In the genomic region with DNA sequence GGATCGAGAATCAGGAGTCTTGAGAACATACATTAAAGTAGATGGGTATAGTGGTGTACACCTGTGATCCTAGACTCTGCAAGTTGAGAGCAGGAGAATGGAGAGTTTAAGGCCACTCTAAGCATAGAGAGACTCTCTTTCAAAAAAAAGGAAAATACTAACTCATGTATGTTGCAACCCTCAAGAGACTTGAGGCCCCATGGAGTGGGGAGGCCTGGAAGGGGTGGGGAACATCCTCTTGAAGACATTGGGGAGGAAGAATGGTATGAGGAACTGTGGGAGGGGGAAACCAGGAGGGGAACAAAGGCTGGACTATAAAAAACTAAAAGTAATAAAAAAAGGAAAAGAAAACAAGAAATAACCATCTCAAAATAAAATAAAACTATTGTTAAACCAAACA, we compare ENCODE assay signal across 25 mouse cellular contexts. TPM values are rescaled to one million over a fixed set of nuclear protein-coding genes. Genes with fewer than 3 reads are reported as not detected.
"Had no signal": no experiment of that assay in that cellular context is flagged by ENCODE, and none has a peak within 500 bp of the region (broad histone marks: within the 10 kb centered on the region; RNA-seq: fewer than 3 reads in every experiment).

No protein-coding gene starts in this region.

- H3K4me2 ChIP-seq: intestine, embryonic 15.5 days; kidney, embryonic 15.5 days; liver, embryonic 13.5 days; lung, embryonic 15.5 days; midbrain, embryonic 11.5 days; neural tube, embryonic 12.5 days; neural tube, embryonic 15.5 days had no signal

- H3K4me3 ChIP-seq: intestine, embryonic 15.5 days; kidney, embryonic 15.5 days; left cerebral cortex, adult 2 months; liver, embryonic 13.5 days; lung, embryonic 15.5 days; neural tube, embryonic 12.5 days; neural tube, embryonic 15.5 days had no signal

- H3K4me1 ChIP-seq: intestine, embryonic 15.5 days; kidney, embryonic 15.5 days; liver, embryonic 13.5 days; lung, embryonic 15.5 days; neural tube, embryonic 12.5 days; neural tube, embryonic 15.5 days had no signal

- H3K36me3 ChIP-seq: intestine, embryonic 15.5 days; kidney, embryonic 15.5 days; liver, embryonic 13.5 days; lung, embryonic 15.5 days; neural tube, embryonic 12.5 days; neural tube, embryonic 15.5 days had no signal

- DNase-seq: kidney, adult 11 months; kidney, adult 8-10 months; kidney, postnatal 10 days; kidney, postnatal 36 days; layer of hippocampus, postnatal 36 days; liver, embryonic 13.5 days; midbrain, embryonic 14.5 days; right cerebral cortex, adult 18-20 months; right cerebral cortex, postnatal 14 days; right cerebral cortex, postnatal 4 days; thymus, adult 2 months; thymus, postnatal 14 days; thymus, postnatal 4 days had no signal

- H3K9ac ChIP-seq: intestine, embryonic 15.5 days; kidney, embryonic 15.5 days; liver, embryonic 13.5 days; lung, embryonic 15.5 days; neural tube, embryonic 12.5 days; neural tube, embryonic 15.5 days had no signal

- ATAC-seq: intestine, embryonic 15.5 days had no signal

- H3K9me3 ChIP-seq: intestine, embryonic 15.5 days; kidney, embryonic 15.5 days; liver, embryonic 13.5 days; lung, embryonic 15.5 days; neural tube, embryonic 12.5 days; neural tube, embryonic 15.5 days had no signal

- H3K27me3 ChIP-seq: intestine, embryonic 15.5 days; kidney, embryonic 15.5 days; liver, embryonic 13.5 days; lung, embryonic 15.5 days; neural tube, embryonic 12.5 days; neural tube, embryonic 15.5 days had no signal

- H3K27ac ChIP-seq: intestine, embryonic 15.5 days; kidney, embryonic 15.5 days; left cerebral cortex, adult 2 months; liver, embryonic 13.5 days; lung, embryonic 15.5 days; neural tube, embryonic 12.5 days; neural tube, embryonic 15.5 days; stomach, postnatal 0 days had no signal

RNA-seq across cellular contexts. Expression of gene Sftpd, which starts 16.4 kb away (rescaled TPM):
- polyA plus RNA-seq: intestine, embryonic 15.5 days; kidney, embryonic 15.5 days; limb, embryonic 11.5 days; limb, embryonic 14.5 days; liver, adult 2 months; midbrain, embryonic 11.5 days; midbrain, embryonic 14.5 days; neural tube, embryonic 12.5 days; neural tube, embryonic 15.5 days; stomach, embryonic 14.5 days had no signal

RNA-seq across cellular contexts. Expression of gene Mbl1, which starts 17.3 kb away (rescaled TPM):
- polyA plus RNA-seq: limb, embryonic 11.5 days; limb, embryonic 14.5 days; midbrain, embryonic 11.5 days; midbrain, embryonic 14.5 days; neural tube, embryonic 12.5 days; neural tube, embryonic 15.5 days; stomach, embryonic 14.5 days; stomach, postnatal 0 days; thymus, adult 2 months had no signal

RNA-seq across cellular contexts. Expression of gene Sftpa1, which starts 37.0 kb away (rescaled TPM):
- polyA plus RNA-seq: kidney, embryonic 15.5 days; limb, embryonic 11.5 days; limb, embryonic 14.5 days; midbrain, embryonic 11.5 days; midbrain, embryonic 14.5 days; neural tube, embryonic 12.5 days; neural tube, embryonic 15.5 days; stomach, embryonic 14.5 days; stomach, postnatal 0 days had no signal
